Mouse (Mus musculus): ENCODE results near the gene Fbxl8. TPM values are rescaled to one million over a fixed set of nuclear protein-coding genes. Genes with fewer than 3 reads are reported as not detected.

Gene Fbxl8
- polyA plus RNA-seq, 1 experiment from 2014 or later = 1.5 TPM

DNA sequence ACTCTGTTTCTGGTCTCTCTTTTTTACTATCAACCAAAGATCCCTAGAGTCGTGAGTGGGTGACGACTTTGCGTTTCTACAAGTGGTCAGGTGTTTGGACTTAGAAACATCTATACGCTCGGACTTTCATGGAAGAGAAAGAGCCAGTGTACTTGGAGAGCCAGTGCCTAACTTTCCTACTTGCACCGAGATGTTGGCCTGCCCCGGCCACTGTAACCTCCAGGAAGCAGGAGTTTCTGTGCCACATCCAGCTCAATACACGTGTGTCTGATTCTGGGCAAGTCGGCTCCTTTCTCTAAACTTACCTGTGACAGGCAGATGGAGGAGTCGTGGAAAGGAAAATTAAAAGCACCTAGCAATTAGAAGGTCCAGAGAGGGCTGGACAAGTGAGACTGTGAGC is 11.4 kb downstream of the Fbxl8 start, which contains the start of gene Nol3:
Gene Nol3, plus strand, starts transcription at position 301 of the 400 bp plus-strand sequence.
- H3K27me3 ChIP-seq (ENCODE audit: control insufficient read depth, insufficient read depth, low read length) = peaks cover 90% of the 10 kb centered on the region
- peak within 1 kb of the TSS; percentile 53 for H3K4me2 ChIP-seq (replicated peaks; ENCODE audit: low read depth, low read length)
- no peak within 1 kb of the TSS for H3K27ac ChIP-seq (ENCODE audit: low read depth, low read length)
- H3K4me3 ChIP-seq (ENCODE audit: low read length) = peak within 1 kb of the TSS; percentile 34
- 7% methylated on average over 10 of the region's 10 CpGs for WGBS
- no peak for ATAC-seq (ENCODE audit: low FRiP score, low TSS enrichment)
- H3K9ac ChIP-seq (ENCODE audit: low read depth, low read length) = 0 out of 2 replicates have a peak within 1 kb of the TSS, but pooled peaks have one; percentile 29
- H3K4me1 ChIP-seq (ENCODE audit: control insufficient read depth, insufficient read depth, low read length) = peaks cover 17% of the 10 kb centered on the region; the same call in 1 of the 2 replicates
- no peaks in the 10 kb centered on the region for H3K9me3 ChIP-seq (ENCODE audit: control insufficient read depth, low read length)
- H3K36me3 ChIP-seq (ENCODE audit: control insufficient read depth, insufficient read depth, low read length) = no peaks in the 10 kb centered on the region

DNA sequence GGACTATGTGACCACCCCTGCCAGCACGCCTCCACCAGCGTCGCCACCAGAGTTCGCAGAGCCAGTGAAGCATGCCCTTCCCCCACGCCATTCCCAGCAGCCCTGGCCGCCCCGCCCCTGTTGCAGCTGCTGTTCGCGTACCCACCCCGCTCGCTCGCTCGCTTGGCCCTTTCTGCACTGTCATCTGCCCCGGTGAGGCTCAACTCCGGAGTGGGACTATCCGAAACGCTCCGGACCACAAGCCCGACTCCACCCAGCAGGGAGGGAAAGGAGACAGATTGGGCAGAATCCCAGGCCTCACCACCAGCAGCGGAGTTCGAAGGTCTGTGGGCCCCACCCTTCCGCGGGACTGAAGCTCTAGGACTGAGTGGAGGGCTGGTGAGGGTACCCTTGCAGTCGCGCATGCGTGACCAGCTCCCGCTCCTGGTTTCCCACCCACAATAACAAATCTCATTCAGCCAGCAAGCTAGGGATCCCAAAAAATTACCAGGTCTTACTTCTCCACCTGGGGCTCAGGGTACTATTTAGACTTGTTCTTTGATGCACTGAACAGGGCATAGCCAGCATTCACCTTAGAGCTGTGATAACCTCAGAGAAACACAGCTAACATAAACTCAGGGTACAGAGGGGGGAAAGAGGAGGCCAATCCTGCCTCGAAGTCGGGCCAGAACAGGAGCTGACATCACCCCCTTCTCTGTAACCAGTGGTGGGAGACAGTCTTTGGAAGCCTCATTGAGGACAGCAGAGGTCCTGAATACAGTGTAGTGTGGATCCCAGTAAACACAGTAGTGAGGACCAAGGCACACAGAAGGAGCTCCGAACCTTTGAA is 12.1 kb downstream of the Fbxl8 start:
- H3K9me3 ChIP-seq (ENCODE audit: control insufficient read depth, low read length) = no peaks in the 10 kb centered on the region
- H3K36me3 ChIP-seq (ENCODE audit: control insufficient read depth, insufficient read depth, low read length) = no peaks in the 10 kb centered on the region
- H3K27me3 ChIP-seq (ENCODE audit: control insufficient read depth, insufficient read depth, low read length) = peaks cover 84% of the 10 kb centered on the region
- H3K9ac ChIP-seq (ENCODE audit: low read depth, low read length) = 0 out of 2 replicates have a peak overlapping the region, but pooled peaks have one; percentile 29
- no peak overlapping the region for H3K27ac ChIP-seq (ENCODE audit: low read depth, low read length)
- ATAC-seq (ENCODE audit: low FRiP score, low TSS enrichment) = peak; percentile 53
- H3K4me1 ChIP-seq (ENCODE audit: control insufficient read depth, insufficient read depth, low read length) = peaks cover 17% of the 10 kb centered on the region; the same call in 1 of the 2 replicates
- H3K4me2 ChIP-seq (replicated peaks; ENCODE audit: low read depth, low read length) = peak overlapping the region; percentile 53
- H3K4me3 ChIP-seq (ENCODE audit: low read length) = peak overlapping the region; percentile 34
- 4% methylated on average over 30 of the region's 30 CpGs for WGBS

DNA sequence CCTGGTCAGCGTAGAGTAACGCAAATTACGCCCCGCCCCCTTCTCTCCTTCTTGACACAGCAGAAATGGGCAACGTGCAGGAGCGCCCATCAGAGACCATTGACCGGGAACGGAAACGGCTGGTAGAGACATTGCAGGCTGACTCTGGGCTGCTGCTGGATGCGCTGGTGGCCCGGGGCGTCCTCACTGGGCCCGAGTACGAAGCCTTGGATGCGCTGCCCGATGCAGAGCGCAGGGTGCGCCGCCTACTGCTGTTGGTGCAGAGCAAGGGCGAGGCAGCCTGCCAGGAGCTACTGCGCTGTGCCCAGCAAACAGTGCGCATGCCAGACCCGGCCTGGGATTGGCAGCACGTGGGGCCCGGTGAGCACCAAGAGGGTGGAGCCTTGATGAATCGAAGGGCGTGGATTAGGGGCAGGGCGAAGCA is 14.5 kb downstream of the Fbxl8 start:
- Histone ChIP-seq H3K4me1 (ENCODE audit: control insufficient read depth, insufficient read depth, low read length) (peaks cover 17% of the 10 kb centered on the region; the same call in 1 of the 2 replicates), H3K9me3 (ENCODE audit: control insufficient read depth, low read length) (no peaks in the 10 kb centered on the region), H3K36me3 (ENCODE audit: control insufficient read depth, insufficient read depth, low read length) (peaks cover 5% of the 10 kb centered on the region; the same call in 1 of the 2 replicates), H3K27me3 (ENCODE audit: control insufficient read depth, insufficient read depth, low read length) (peaks cover 61% of the 10 kb centered on the region), H3K9ac (ENCODE audit: low read depth, low read length) (no peak overlapping the region), H3K27ac (ENCODE audit: low read depth, low read length) (no peak overlapping the region), H3K4me2 (replicated peaks; ENCODE audit: low read depth, low read length) (peak overlapping the region; percentile 34), H3K4me3 (ENCODE audit: low read length) (peak overlapping the region; percentile 14; the same call in 1 of the 2 replicates)
- peak; percentile 22; the same call in 1 of the 2 replicates for ATAC-seq (ENCODE audit: low FRiP score, low TSS enrichment)
- 3% methylated on average over 28 of the region's 28 CpGs for WGBS

DNA sequence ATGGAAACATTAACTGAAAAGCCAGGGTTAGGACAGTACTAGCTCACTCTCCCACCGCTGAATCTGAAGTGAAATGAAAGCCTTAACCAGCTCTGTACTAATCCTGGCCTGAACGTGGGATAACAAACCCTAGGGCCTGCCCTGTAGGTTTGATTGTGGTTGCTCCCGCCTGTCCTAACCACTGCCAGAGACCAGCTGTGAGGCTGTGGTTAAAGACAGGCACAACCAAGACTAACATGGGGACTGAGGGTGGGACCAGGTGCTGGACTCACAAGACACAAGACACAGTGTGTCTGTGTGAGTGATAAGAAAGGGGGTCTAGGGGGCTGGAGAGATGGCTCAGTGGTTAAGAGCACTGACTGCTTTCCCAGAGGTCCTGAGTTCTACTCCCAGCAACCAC is 16.1 kb downstream of the Fbxl8 start:
- H3K9ac ChIP-seq (ENCODE audit: low read depth, low read length) = no peak overlapping the region
- H3K27ac ChIP-seq (ENCODE audit: low read depth, low read length) = no peak overlapping the region
- peaks cover 15% of the 10 kb centered on the region; the same call in 1 of the 2 replicates for H3K4me1 ChIP-seq (ENCODE audit: control insufficient read depth, insufficient read depth, low read length)
- ATAC-seq (ENCODE audit: low FRiP score, low TSS enrichment) = no peak
- no peaks in the 10 kb centered on the region for H3K9me3 ChIP-seq (ENCODE audit: control insufficient read depth, low read length)
- H3K4me3 ChIP-seq (ENCODE audit: low read length) = no peak overlapping the region
- H3K4me2 ChIP-seq (replicated peaks; ENCODE audit: low read depth, low read length) = no peak overlapping the region
- peaks cover 44% of the 10 kb centered on the region for H3K27me3 ChIP-seq (ENCODE audit: control insufficient read depth, insufficient read depth, low read length)
- peaks cover 5% of the 10 kb centered on the region; the same call in 1 of the 2 replicates for H3K36me3 ChIP-seq (ENCODE audit: control insufficient read depth, insufficient read depth, low read length)
- WGBS = 77% methylated on average over 3 of the region's 3 CpGs

DNA sequence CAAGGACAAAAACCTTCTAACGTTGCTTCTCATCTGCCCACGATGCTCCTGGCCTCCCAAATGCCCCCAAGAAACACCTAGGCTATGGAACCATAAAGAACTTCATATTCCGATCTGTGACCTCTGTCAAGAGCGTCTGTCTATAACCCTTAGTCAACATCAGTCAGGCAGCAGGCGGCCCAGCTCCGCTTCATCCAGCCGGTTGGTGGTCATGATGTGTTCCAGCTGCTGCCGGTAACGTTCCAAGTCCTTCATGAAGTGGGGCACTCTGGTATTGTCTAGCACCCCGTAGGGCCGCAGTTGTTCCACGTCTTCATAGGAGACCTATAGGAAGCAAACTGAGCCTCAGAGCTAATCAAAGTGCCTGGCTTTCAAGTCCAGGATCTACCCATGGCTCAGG is 17.4 kb downstream of the Fbxl8 start:
- no peak overlapping the region for H3K27ac ChIP-seq (ENCODE audit: low read depth, low read length)
- H3K4me2 ChIP-seq (replicated peaks; ENCODE audit: low read depth, low read length) = no peak overlapping the region
- H3K4me3 ChIP-seq (ENCODE audit: low read length) = no peak overlapping the region
- 89% methylated on average over 12 of the region's 12 CpGs for WGBS
- H3K27me3 ChIP-seq (ENCODE audit: control insufficient read depth, insufficient read depth, low read length) = peaks cover 32% of the 10 kb centered on the region
- H3K36me3 ChIP-seq (ENCODE audit: control insufficient read depth, insufficient read depth, low read length) = peaks cover 5% of the 10 kb centered on the region; the same call in 1 of the 2 replicates
- ATAC-seq (ENCODE audit: low FRiP score, low TSS enrichment) = no peak
- H3K9me3 ChIP-seq (ENCODE audit: control insufficient read depth, low read length) = no peaks in the 10 kb centered on the region
- no peak overlapping the region for H3K9ac ChIP-seq (ENCODE audit: low read depth, low read length)
- H3K4me1 ChIP-seq (ENCODE audit: control insufficient read depth, insufficient read depth, low read length) = 0 out of 2 replicates have a peak, but pooled peaks cover 5% of the 10 kb centered on the region

DNA sequence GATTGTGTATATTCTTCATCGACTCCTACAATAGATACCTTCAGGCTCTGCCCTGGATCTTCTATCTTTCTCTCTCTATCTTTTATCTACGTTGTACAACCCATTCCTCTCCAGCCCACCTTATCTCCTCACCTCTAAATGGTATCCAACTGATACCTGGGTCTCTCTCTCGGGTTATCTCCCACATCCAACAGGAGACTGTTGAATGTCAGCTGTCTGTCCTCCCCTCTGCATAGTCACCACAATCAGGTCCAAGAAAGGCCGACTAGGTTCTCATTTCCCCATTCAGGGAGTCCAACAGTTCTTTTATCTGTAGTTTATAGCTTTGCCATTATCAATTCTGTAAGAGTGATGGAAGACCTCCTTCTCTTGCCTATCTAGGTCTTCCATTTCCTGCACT is 17.8 kb downstream of the Fbxl8 start:
- H3K9me3 ChIP-seq (ENCODE audit: control insufficient read depth, low read length) = no peaks in the 10 kb centered on the region

DNA sequence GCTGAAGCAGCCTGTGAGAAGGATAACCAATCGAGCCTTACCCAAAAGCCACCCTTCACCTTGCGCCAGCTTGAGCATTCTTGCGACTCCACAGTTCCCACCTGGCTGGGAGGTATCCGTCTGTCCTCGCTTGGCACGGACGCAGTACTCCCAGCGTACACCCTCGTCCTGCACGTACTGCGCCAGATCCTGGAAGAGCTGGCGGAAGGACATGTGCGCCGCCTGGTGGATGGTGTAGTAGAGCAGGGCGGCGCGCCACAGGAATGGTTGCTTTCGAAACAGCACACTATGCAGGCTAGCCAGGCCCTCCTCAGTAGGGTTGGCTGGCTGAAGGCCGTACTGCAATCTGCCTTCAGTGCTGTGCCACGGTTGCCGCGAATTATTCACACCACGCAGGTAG is 18.6 kb downstream of the Fbxl8 start:
- Histone ChIP-seq H3K27me3 (ENCODE audit: control insufficient read depth, insufficient read depth, low read length) (peaks cover 19% of the 10 kb centered on the region), H3K4me2 (replicated peaks; ENCODE audit: low read depth, low read length) (no peak overlapping the region), H3K9me3 (ENCODE audit: control insufficient read depth, low read length) (no peaks in the 10 kb centered on the region), H3K9ac (ENCODE audit: low read depth, low read length) (0 out of 2 replicates have a peak overlapping the region, but pooled peaks have one; percentile 4), H3K27ac (ENCODE audit: low read depth, low read length) (no peak overlapping the region), H3K4me1 (ENCODE audit: control insufficient read depth, insufficient read depth, low read length) (peaks cover 7% of the 10 kb centered on the region; the same call in 1 of the 2 replicates), H3K4me3 (ENCODE audit: low read length) (no peak overlapping the region), H3K36me3 (ENCODE audit: control insufficient read depth, insufficient read depth, low read length) (peaks cover 5% of the 10 kb centered on the region; the same call in 1 of the 2 replicates)
- 28% methylated on average over 23 of the region's 23 CpGs for WGBS
- ATAC-seq (ENCODE audit: low FRiP score, low TSS enrichment) = 0 out of 2 replicates have a peak, but pooled peaks have one; percentile 25

More for the DNA sequence above, 17.8 kb downstream of the Fbxl8 start:
- H3K27ac ChIP-seq (ENCODE audit: low read depth, low read length) = no peak overlapping the region
- 89% methylated on average over 4 of the region's 4 CpGs for WGBS
- H3K4me2 ChIP-seq (replicated peaks; ENCODE audit: low read depth, low read length) = no peak overlapping the region
- no peak for ATAC-seq (ENCODE audit: low FRiP score, low TSS enrichment)
- 0 out of 2 replicates have a peak, but pooled peaks cover 5% of the 10 kb centered on the region for H3K4me1 ChIP-seq (ENCODE audit: control insufficient read depth, insufficient read depth, low read length)
- H3K9ac ChIP-seq (ENCODE audit: low read depth, low read length) = no peak overlapping the region
- peaks cover 28% of the 10 kb centered on the region for H3K27me3 ChIP-seq (ENCODE audit: control insufficient read depth, insufficient read depth, low read length)
- H3K4me3 ChIP-seq (ENCODE audit: low read length) = no peak overlapping the region
- peaks cover 5% of the 10 kb centered on the region; the same call in 1 of the 2 replicates for H3K36me3 ChIP-seq (ENCODE audit: control insufficient read depth, insufficient read depth, low read length)

DNA sequence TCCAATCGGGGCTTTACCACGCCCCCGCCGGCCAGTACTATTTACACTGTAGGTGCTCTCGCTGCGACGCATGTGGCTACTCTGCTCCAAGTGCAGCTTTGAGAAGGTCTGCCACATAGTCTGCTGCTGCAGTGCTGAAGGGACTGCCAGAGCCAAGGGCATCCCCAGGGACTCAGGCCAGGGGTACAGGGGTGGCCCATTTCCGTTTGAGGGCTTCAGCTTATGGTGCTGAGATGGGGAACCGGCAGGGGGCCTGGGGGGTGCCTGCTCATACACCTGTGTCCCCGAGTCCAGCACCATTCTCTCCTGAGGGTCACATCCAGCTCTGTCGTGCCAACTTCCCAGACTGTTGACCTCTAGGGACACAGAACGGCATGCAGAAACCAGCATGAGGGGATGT is 21.1 kb downstream of the Fbxl8 start:
- Histone ChIP-seq H3K36me3 (ENCODE audit: control insufficient read depth, insufficient read depth, low read length) (peaks cover 5% of the 10 kb centered on the region; the same call in 1 of the 2 replicates), H3K9me3 (ENCODE audit: control insufficient read depth, low read length) (no peaks in the 10 kb centered on the region), H3K27me3 (ENCODE audit: control insufficient read depth, insufficient read depth, low read length) (peaks cover 6% of the 10 kb centered on the region; the same call in 1 of the 2 replicates), H3K4me2 (replicated peaks; ENCODE audit: low read depth, low read length) (no peak overlapping the region), H3K4me3 (ENCODE audit: low read length) (no peak overlapping the region), H3K27ac (ENCODE audit: low read depth, low read length) (no peak overlapping the region), H3K9ac (ENCODE audit: low read depth, low read length) (0 out of 2 replicates have a peak overlapping the region, but pooled peaks have one; percentile 7), H3K4me1 (ENCODE audit: control insufficient read depth, insufficient read depth, low read length) (peaks cover 19% of the 10 kb centered on the region)
- no peak for ATAC-seq (ENCODE audit: low FRiP score, low TSS enrichment)
- WGBS = 51% methylated on average over 12 of the region's 12 CpGs
